In genomic region chr6:38914181-38914580, GRCm38 (mm10) we compare ENCODE assay signal across 20 mouse cellular contexts. TPM values are rescaled to one million over a fixed set of nuclear protein-coding genes. Genes with fewer than 3 reads are reported as not detected.
A peak's percentile ranks its signal among the peaks of the same experiment; 100 is the strongest.
DNase-seq lines count a peak whose midpoint lies in the region; ATAC-seq and TF ChIP-seq lines count a peak whose summit lies in the region.
"Had no signal": no experiment of that assay in that cellular context is flagged by ENCODE, and none has a peak within 500 bp of the region (broad histone marks: within the 10 kb centered on the region; RNA-seq: fewer than 3 reads in every experiment).

No protein-coding gene starts in this region.

- H3K4me3 ChIP-seq in forebrain, embryonic 15.5 days, result no peak overlapping the region
- no peak overlapping the region for H3K4me3 ChIP-seq in forebrain, embryonic 11.5 days (ENCODE audit: low read depth, low read length)
- H3K4me3 ChIP-seq in liver, embryonic 11.5 days (ENCODE audit: low read depth, low read length), result no peak overlapping the region
- H3K4me3 ChIP-seq in liver, postnatal 0 days (ENCODE audit: low read depth, low read length), result no peak overlapping the region
- no peak overlapping the region for H3K4me3 ChIP-seq in liver, embryonic 16.5 days (ENCODE audit: low read depth, low read length)
- no peak overlapping the region for H3K4me3 ChIP-seq in heart, adult 2 months
- H3K4me3 ChIP-seq: heart, embryonic 12.5 days; neural tube, embryonic 12.5 days had no signal

- ATAC-seq in forebrain, embryonic 15.5 days (replicated peaks), result peak; percentile 62
- no peak for ATAC-seq in forebrain, embryonic 11.5 days (replicated peaks; ENCODE audit: low FRiP score)
- ATAC-seq in liver, embryonic 11.5 days (replicated peaks; ENCODE audit: low FRiP score), result no peak
- ATAC-seq in liver, postnatal 0 days, result no peak
- no peak for ATAC-seq in liver, embryonic 16.5 days (ENCODE audit: low read depth)
- ATAC-seq: CD4-positive, CD25-positive, alpha-beta regulatory T cell, adult 4 months; Patski had no signal

- H3K9ac ChIP-seq in forebrain, embryonic 15.5 days (replicated peaks), result no peak overlapping the region
- H3K9ac ChIP-seq in forebrain, embryonic 11.5 days (ENCODE audit: low read length), result no peak overlapping the region
- H3K9ac ChIP-seq in liver, embryonic 11.5 days (ENCODE audit: low read depth, low read length), result no peak overlapping the region
- no peak overlapping the region for H3K9ac ChIP-seq in liver, postnatal 0 days (replicated peaks)
- no peak overlapping the region for H3K9ac ChIP-seq in liver, embryonic 16.5 days (ENCODE audit: low read depth, low read length)
- no peak overlapping the region for H3K9ac ChIP-seq in heart, adult 2 months (ENCODE audit: low read depth, low read length)
- H3K9ac ChIP-seq: heart, embryonic 12.5 days; neural tube, embryonic 12.5 days had no signal

- H3K27ac ChIP-seq in forebrain, embryonic 15.5 days (replicated peaks), result no peak overlapping the region
- no peak overlapping the region for H3K27ac ChIP-seq in forebrain, embryonic 11.5 days (ENCODE audit: low read depth, low read length)
- 0 out of 2 replicates have a peak overlapping the region, but pooled peaks have one; percentile 1 for H3K27ac ChIP-seq in liver, embryonic 11.5 days (ENCODE audit: low read depth, low read length)
- H3K27ac ChIP-seq in liver, postnatal 0 days (ENCODE audit: low read depth), result no peak overlapping the region
- peak overlapping the region; percentile 68 for H3K27ac ChIP-seq in liver, embryonic 16.5 days (ENCODE audit: low read length)
- H3K27ac ChIP-seq in heart, adult 2 months, result no peak overlapping the region
- H3K27ac ChIP-seq: kidney, postnatal 0 days; neural tube, embryonic 12.5 days had no signal

- no peak overlapping the region for H3K4me2 ChIP-seq in forebrain, embryonic 15.5 days (replicated peaks)
- no peak overlapping the region for H3K4me2 ChIP-seq in forebrain, embryonic 11.5 days (ENCODE audit: low read depth, low read length, severe bottlenecking)
- no peak overlapping the region for H3K4me2 ChIP-seq in liver, embryonic 11.5 days
- H3K4me2 ChIP-seq in liver, postnatal 0 days (ENCODE audit: low read depth, low read length), result no peak overlapping the region
- no peak overlapping the region for H3K4me2 ChIP-seq in liver, embryonic 16.5 days (ENCODE audit: low read depth, low read length)
- H3K4me2 ChIP-seq: heart, embryonic 12.5 days; neural tube, embryonic 12.5 days had no signal

- WGBS in forebrain, embryonic 15.5 days, result 70% methylated on average over 10 of the region's 10 CpGs
- 86% methylated on average over 10 of the region's 10 CpGs for WGBS in forebrain, embryonic 11.5 days
- 83% methylated on average over 10 of the region's 10 CpGs for WGBS in liver, embryonic 11.5 days
- 79% methylated on average over 10 of the region's 10 CpGs for WGBS in liver, postnatal 0 days (ENCODE audit: insufficient replicate concordance)
- 73% methylated on average over 10 of the region's 10 CpGs for WGBS in liver, embryonic 16.5 days (ENCODE audit: insufficient replicate concordance)
- WGBS in heart, adult 2 months, result 87% methylated on average over 10 of the region's 10 CpGs

- TF ChIP-seq EP300 in liver, postnatal 0 days (IDR thresholded peaks at IDR 0.05; ENCODE audit: low read depth), result no peak
- no peak for TF ChIP-seq EP300 in heart, adult 2 months (IDR thresholded peaks at IDR 0.05; ENCODE audit: insufficient read depth, low read depth, low read length)

- no peak for TF ChIP-seq CTCF in liver, postnatal 0 days (IDR thresholded peaks at IDR 0.05; ENCODE audit: low read depth)
- TF ChIP-seq CTCF in heart, adult 2 months (IDR thresholded peaks at IDR 0.05), result no peak

- no peaks in the 10 kb centered on the region for H3K36me3 ChIP-seq in forebrain, embryonic 15.5 days
- H3K36me3 ChIP-seq in forebrain, embryonic 11.5 days (ENCODE audit: control insufficient read depth, insufficient read depth, low read length), result no peaks in the 10 kb centered on the region
- H3K36me3 ChIP-seq in liver, embryonic 11.5 days (ENCODE audit: control insufficient read depth, insufficient read depth, low read length), result no peaks in the 10 kb centered on the region
- no peaks in the 10 kb centered on the region for H3K36me3 ChIP-seq in liver, postnatal 0 days (replicated peaks; ENCODE audit: insufficient read depth, low read length)
- H3K36me3 ChIP-seq in liver, embryonic 16.5 days (ENCODE audit: control insufficient read depth, insufficient read depth), result no peaks in the 10 kb centered on the region
- H3K36me3 ChIP-seq in heart, adult 2 months (ENCODE audit: control insufficient read depth, insufficient read depth, low read length), result no peaks in the 10 kb centered on the region
- H3K36me3 ChIP-seq: heart, embryonic 12.5 days; neural tube, embryonic 12.5 days had no signal

- H3K9me3 ChIP-seq in forebrain, embryonic 15.5 days, result no peaks in the 10 kb centered on the region
- H3K9me3 ChIP-seq in forebrain, embryonic 11.5 days (ENCODE audit: control insufficient read depth, low read length), result no peaks in the 10 kb centered on the region
- H3K9me3 ChIP-seq in liver, embryonic 11.5 days (ENCODE audit: control insufficient read depth, low read length), result no peaks in the 10 kb centered on the region
- no peaks in the 10 kb centered on the region for H3K9me3 ChIP-seq in liver, postnatal 0 days (ENCODE audit: low read length)
- no peaks in the 10 kb centered on the region for H3K9me3 ChIP-seq in liver, embryonic 16.5 days (replicated peaks; ENCODE audit: control insufficient read depth, low read length)
- H3K9me3 ChIP-seq: heart, embryonic 12.5 days; neural tube, embryonic 12.5 days had no signal

- H3K4me1 ChIP-seq in forebrain, embryonic 15.5 days, result peaks cover 5% of the 10 kb centered on the region; the same call in 1 of the 2 replicates
- H3K4me1 ChIP-seq in forebrain, embryonic 11.5 days (replicated peaks; ENCODE audit: control insufficient read depth, insufficient read depth, low read length), result no peaks in the 10 kb centered on the region
- peaks cover 79% of the 10 kb centered on the region for H3K4me1 ChIP-seq in liver, embryonic 11.5 days (replicated peaks; ENCODE audit: control insufficient read depth, insufficient read depth, low read length)
- H3K4me1 ChIP-seq in liver, postnatal 0 days (ENCODE audit: insufficient read depth), result peaks cover 85% of the 10 kb centered on the region
- peaks cover 98% of the 10 kb centered on the region for H3K4me1 ChIP-seq in liver, embryonic 16.5 days (ENCODE audit: control insufficient read depth, low read depth, low read length)
- H3K4me1 ChIP-seq in heart, adult 2 months (ENCODE audit: control insufficient read depth, insufficient read depth, low read length), result no peaks in the 10 kb centered on the region
- H3K4me1 ChIP-seq: neural tube, embryonic 12.5 days had no signal

- intact Hi-C loops in heart, adult 2 months (cut with DNase I), result loop anchor here (5.0 kb wide), 1 partner anchor 153 kb away; no protein-coding TSS in a partner anchor

- no peak for TF ChIP-seq POLR2A in heart, adult 2 months (IDR thresholded peaks at IDR 0.05; ENCODE audit: insufficient read depth, low read depth, low read length)

- H3K27me3 ChIP-seq in forebrain, embryonic 15.5 days, result no peaks in the 10 kb centered on the region
- no peaks in the 10 kb centered on the region for H3K27me3 ChIP-seq in forebrain, embryonic 11.5 days (ENCODE audit: control insufficient read depth, insufficient read depth, low read length)
- H3K27me3 ChIP-seq in liver, embryonic 11.5 days (replicated peaks; ENCODE audit: control insufficient read depth, insufficient read depth, low read length), result 0 out of 2 replicates have a peak, but pooled peaks cover 2% of the 10 kb centered on the region
- no peaks in the 10 kb centered on the region for H3K27me3 ChIP-seq in liver, postnatal 0 days (ENCODE audit: insufficient read depth, low read length)
- no peaks in the 10 kb centered on the region for H3K27me3 ChIP-seq in liver, embryonic 16.5 days (ENCODE audit: control insufficient read depth, insufficient read depth, low read depth, low read length)
- H3K27me3 ChIP-seq in heart, adult 2 months (ENCODE audit: control insufficient read depth, insufficient read depth, low read length), result no peaks in the 10 kb centered on the region
- H3K27me3 ChIP-seq: heart, embryonic 12.5 days; neural tube, embryonic 12.5 days; Patski had no signal

- H3K79me2 ChIP-seq in heart, adult 2 months (replicated peaks; ENCODE audit: control insufficient read depth, insufficient read depth, low read length), result no peaks in the 10 kb centered on the region

- DNase-seq in forebrain, embryonic 11.5 days (ENCODE audit: low spot score), result no peak
- no peak for DNase-seq in liver, embryonic 11.5 days (ENCODE audit: low spot score)
- no peak for DNase-seq in liver, postnatal 0 days
- DNase-seq in spleen, adult 18-20 months, result no peak
- DNase-seq in heart, adult 2 months, result no peak
- DNase-seq: adrenal gland, adult 8-10 months; cerebellum, adult 11 months; cerebellum, postnatal 14 days; heart, postnatal 14 days; kidney, adult 18-20 months; layer of hippocampus, postnatal 36 days; thymus, postnatal 14 days had no signal

RNA-seq across cellular contexts. Expression of gene Hipk2, which starts 38.2 kb away (rescaled TPM):
- 29.2 and 29.7 TPM in 2 replicates for polyA plus RNA-seq in forebrain, embryonic 15.5 days (2015; fragmentation: Nextera tagmentation; extraction: Ambion mirVana)
- polyA plus RNA-seq in forebrain, embryonic 11.5 days (2014; fragmentation: Nextera tagmentation; extraction: Ambion mirVana), result 31.0 and 33.5 TPM in 2 replicates
- polyA plus RNA-seq in liver, embryonic 11.5 days (2014; fragmentation: Nextera tagmentation; extraction: Ambion mirVana), result 21.4 and 27.4 TPM in 2 replicates
- polyA plus RNA-seq in liver, postnatal 0 days (2015; fragmentation: Nextera tagmentation; extraction: Ambion mirVana), result 9.6 and 9.7 TPM in 2 replicates
- 17.5 and 19.8 TPM in 2 replicates for polyA plus RNA-seq in liver, embryonic 16.5 days (2015; fragmentation: Nextera tagmentation; extraction: Ambion mirVana)
- 10 to 100 TPM; 91.0 to 98.5 TPM for total RNA-seq in heart, adult 2 months (2021)
- polyA plus RNA-seq in heart, adult 2 months (2012; rRNA removed), result 35.9 and 51.3 TPM in 2 replicates

RNA-seq across cellular contexts. Expression of gene Tbxas1, which starts 39.0 kb away (rescaled TPM):
- 1.2 and 1.8 TPM in 2 replicates for polyA plus RNA-seq in forebrain, embryonic 15.5 days (2015; fragmentation: Nextera tagmentation; extraction: Ambion mirVana)
- polyA plus RNA-seq in forebrain, embryonic 11.5 days (2014; fragmentation: Nextera tagmentation; extraction: Ambion mirVana), result 1.4 and 1.5 TPM in 2 replicates
- polyA plus RNA-seq in liver, embryonic 11.5 days (2014; fragmentation: Nextera tagmentation; extraction: Ambion mirVana), result 11.5 and 12.0 TPM in 2 replicates
- polyA plus RNA-seq in liver, postnatal 0 days (2015; fragmentation: Nextera tagmentation; extraction: Ambion mirVana), result 10.3 and 10.6 TPM in 2 replicates
- 10.8 and 12.8 TPM in 2 replicates for polyA plus RNA-seq in liver, embryonic 16.5 days (2015; fragmentation: Nextera tagmentation; extraction: Ambion mirVana)
- total RNA-seq in heart, adult 2 months (2021), result 1 to 10 TPM; 2.1 to 2.7 TPM
- polyA plus RNA-seq in heart, adult 2 months (2012; rRNA removed), result 1.9 and 2.7 TPM in 2 replicates
- total RNA-seq: ES-E14 had no signal

Comparison
In these comparisons a context has a peak if more than half of its experiments do, and no peak if none do; other contexts are left out.
1. H3K27ac ChIP-seq: peak in liver, embryonic 11.5 days (single experiment) and liver, embryonic 16.5 days (single experiment); none in forebrain, embryonic 15.5 days (single experiment), forebrain, embryonic 11.5 days (single experiment), liver, postnatal 0 days (single experiment) and heart, adult 2 months (single experiment).